Mouse (Mus musculus) megakaryocyte-erythroid progenitor cell, adult 5 weeks (primary cell): ENCODE data around the gene Foxd2. TPM values are rescaled to one million over a fixed set of nuclear protein-coding genes. Genes with fewer than 3 reads are reported as not detected.

ENCODE experiments used
- polyA plus RNA-seq: library from polyadenylated mRNA; stranded (reverse); fragments of >175 nt; gene quantifications from 2 replicates; pipeline ENCODE4 v1.2.3, GENCODE M21; 2012

Gene Foxd2
- polyA plus RNA-seq: 6.5 and 8.4 TPM in 2 replicates

DNA sequence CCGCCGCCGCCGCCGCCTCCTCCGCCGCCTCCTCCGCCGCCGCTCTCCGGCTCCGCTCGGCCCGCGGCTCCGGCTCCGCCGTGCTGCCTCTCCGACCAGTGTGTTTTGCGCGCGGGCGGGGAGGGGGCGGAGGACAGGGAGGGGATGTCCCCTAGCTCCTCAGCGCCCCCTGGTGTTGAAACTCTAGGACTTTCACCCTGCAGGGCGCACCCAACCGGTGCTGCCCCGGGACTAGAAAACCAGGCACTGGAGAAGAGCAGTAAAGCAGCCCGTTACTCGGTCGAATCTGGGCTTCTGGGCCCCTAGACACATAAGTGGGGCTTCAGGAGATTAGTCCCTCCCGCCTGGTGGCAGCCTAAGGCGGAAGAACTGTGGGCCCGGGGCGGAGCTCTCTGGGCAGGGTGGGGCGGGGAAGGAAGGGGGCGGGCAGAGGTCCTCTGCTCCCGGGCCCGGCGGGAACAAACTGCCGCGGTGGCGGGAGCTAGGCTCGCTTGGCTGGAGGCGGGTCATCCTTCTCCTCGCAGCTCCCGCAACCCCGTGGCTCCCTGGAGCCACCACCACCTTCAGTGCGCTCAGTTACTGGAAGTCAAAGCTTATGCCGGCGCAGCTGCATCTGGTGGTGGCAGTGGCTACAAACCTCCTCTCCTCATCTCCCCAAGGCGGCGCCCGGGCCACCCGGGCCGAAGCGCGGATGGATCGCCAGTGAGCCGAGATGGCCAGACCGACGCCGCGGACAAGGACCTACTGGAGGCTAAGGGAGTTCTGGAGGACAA lies at the start of gene Foxd2:
TSS of gene Foxd2 (minus strand) at position 45 of the 773 bp plus-strand sequence.

DNA sequence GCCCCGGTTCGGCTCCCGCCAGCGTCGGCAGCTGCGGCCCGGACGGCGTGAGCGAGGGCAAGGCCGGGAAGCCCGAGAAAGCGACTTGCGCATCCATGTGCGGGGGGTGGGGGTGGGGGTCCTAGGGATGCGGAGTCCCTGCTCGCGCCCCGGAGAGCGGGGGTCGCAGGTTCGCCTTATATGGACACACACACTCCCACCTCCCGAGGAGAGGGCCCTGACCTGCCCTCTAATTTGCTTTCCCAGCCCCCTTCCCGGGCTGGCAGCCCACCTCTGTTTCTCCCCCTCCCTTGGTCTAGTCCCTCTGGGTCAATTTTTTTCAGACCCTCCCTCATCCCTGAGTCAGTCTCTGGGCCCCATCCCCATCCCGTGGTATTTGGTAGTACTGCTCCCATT lies 17.2 kb upstream of the Foxd2 start, which contains the start of gene Foxe3:
TSS of gene Foxe3 (minus strand) at position 97 of the 396 bp plus-strand sequence.

Other genes with a start within 250 kb of the Foxd2 start
- gene Gm12830, start 87.2 kb downstream of the Foxd2 start, polyA plus RNA-seq: 0.11 TPM in 1 of 2 replicates, not detected in the other
- gene Foxe3, start 17.1 kb upstream of the Foxd2 start, polyA plus RNA-seq: 0.13 TPM in 1 of 2 replicates, not detected in the other
- 55.1 and 65.9 TPM in 2 replicates for gene Cmpk1, start 78.4 kb upstream of the Foxd2 start, polyA plus RNA-seq
- 2.3 and 2.5 TPM in 2 replicates for gene Stil, start 91.3 kb upstream of the Foxd2 start, polyA plus RNA-seq
- 56.2 and 76.1 TPM in 2 replicates for gene Tal1, start 147.6 kb upstream of the Foxd2 start, polyA plus RNA-seq
- gene Pdzk1ip1, start 179.8 kb upstream of the Foxd2 start, polyA plus RNA-seq: 1.1 and 2.4 TPM in 2 replicates
- gene Cyp4x1, start 225.4 kb upstream of the Foxd2 start, polyA plus RNA-seq: 0.01 TPM in 1 of 2 replicates, not detected in the other